Mouse (Mus musculus) liver, adult 2 months (tissue): ENCODE measurements around the gene Sh3d21.

Experiments
- CTCF ChIP-seq: fragments of 200-500 bp; IDR thresholded peaks from 2 replicates; pipeline ENCODE4 v1.5.1; 2011; ENCODE audit warnings: low read depth, low read length, control low read depth
- POLR2A ChIP-seq: fragments of 200-500 bp; IDR thresholded peaks from 2 replicates; pipeline ENCODE4 v1.6.1; 2011; ENCODE audit warnings: low read length, control low read depth; ENCODE audit not compliant: insufficient read depth; ENCODE audit errors: extremely low read depth

GRCm38 (mm10) chr4:126204016-126204415 is 40.7 kb upstream of the Sh3d21 start:
- no peak for TF ChIP-seq POLR2A
- no peak for TF ChIP-seq CTCF
